Mouse (Mus musculus): ENCODE results near the gene Lsm6. TPM values are rescaled to one million over a fixed set of nuclear protein-coding genes. Genes with fewer than 3 reads are reported as not detected.
"Not testable (repeated sequence)": the region's sequence is repeated elsewhere in the genome, so short reads cannot be mapped to it uniquely, and the experiment has no call there.

Lsm6 gene
- polyA plus RNA-seq, 1 experiment from 2014 or later: 217 TPM

DNA sequence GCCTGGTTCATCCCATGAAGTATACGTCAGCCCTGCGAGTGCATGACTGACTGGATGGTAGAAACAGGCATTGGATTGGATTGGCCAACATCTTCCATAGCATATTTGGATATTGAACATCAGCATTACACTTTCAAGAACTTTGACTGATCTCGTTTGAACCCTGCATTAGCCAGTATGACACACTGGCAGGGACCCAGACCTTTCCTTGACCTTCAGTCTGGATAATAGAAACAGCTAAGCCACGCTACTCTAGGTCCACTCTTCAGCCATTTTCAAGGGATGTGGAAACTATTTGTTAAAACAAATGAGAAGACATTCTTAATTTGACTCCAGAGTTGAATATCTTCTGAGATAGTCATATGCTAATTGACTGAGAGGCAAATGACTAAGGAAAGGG, 3.6 kb upstream of the Lsm6 start:
- Histone ChIP-seq H3K9ac (no peak overlapping the region), H3K4me2 (no peak overlapping the region), H3K4me1 (peaks cover 4% of the 10 kb centered on the region; the same call in 1 of the 2 replicates), H3K27me3 (no peaks in the 10 kb centered on the region), H3K27ac (no peak overlapping the region), H3K36me3 (no peaks in the 10 kb centered on the region), H3K9me3 (no peaks in the 10 kb centered on the region), H3K4me3 (no peak overlapping the region)
- no peak for ATAC-seq (ENCODE audit: insufficient number of reproducible peaks, low FRiP score, low TSS enrichment, low read depth)
- 89% methylated on average over 4 of the region's 4 CpGs for WGBS

DNA sequence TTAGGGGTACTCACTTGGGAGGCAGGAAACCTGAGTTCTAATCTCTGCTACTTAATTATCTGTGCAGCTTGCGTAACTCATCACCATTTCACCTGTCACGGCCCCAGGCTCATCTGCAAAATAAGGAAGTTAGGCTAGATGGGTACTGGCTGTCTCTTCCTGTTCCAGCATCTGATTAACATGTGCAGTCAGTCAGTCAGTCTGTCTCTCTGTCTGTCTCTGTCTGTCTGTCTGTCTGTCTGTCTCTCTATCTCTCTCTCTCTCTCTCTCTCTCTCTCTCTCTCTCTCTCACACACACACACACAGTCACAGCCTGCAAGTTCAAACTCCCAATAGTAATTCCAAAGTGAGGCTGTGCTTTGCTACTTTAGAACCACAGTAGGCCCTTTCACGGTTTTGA, 967 bp downstream of the Lsm6 start:
- peaks cover 18% of the 10 kb centered on the region; the same call in 1 of the 2 replicates for H3K4me1 ChIP-seq
- H3K4me3 ChIP-seq: peak overlapping the region; percentile 77
- not testable (repeated sequence) for ATAC-seq (ENCODE audit: insufficient number of reproducible peaks, low FRiP score, low TSS enrichment, low read depth); H3K36me3 ChIP-seq; H3K9me3 ChIP-seq; H3K27me3 ChIP-seq
- peak overlapping the region; percentile 97; the same call in 1 of the 2 replicates for H3K27ac ChIP-seq
- peak overlapping the region; percentile 71 for H3K9ac ChIP-seq
- 39% methylated on average over 3 of the region's 3 CpGs for WGBS
- H3K4me2 ChIP-seq: peak overlapping the region; percentile 46

DNA sequence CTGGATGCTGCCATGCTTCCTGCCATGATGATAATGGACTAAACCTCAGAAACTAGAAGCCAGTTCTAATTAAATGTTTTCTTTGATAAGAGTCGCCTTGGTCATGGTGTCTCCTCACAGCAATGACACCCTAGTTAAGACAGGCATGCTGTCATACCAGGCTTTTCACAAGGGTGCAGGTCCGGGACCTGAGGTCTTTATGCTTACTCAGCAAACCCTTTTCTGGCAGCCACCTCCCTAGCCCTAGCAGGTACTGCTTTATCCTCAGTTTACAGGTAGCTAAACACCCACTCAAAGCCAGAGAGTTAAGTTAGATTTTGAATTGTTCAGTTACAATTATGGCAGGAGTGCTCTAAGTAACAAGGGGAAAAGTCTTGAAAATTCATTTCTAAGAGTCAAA, 6.2 kb downstream of the Lsm6 start:
- Histone ChIP-seq H3K4me3 (no peak overlapping the region), H3K9ac (no peak overlapping the region), H3K4me1 (peaks cover 15% of the 10 kb centered on the region; the same call in 1 of the 2 replicates), H3K27ac (no peak overlapping the region), H3K36me3 (peaks cover 30% of the 10 kb centered on the region), H3K9me3 (no peaks in the 10 kb centered on the region), H3K27me3 (no peaks in the 10 kb centered on the region), H3K4me2 (no peak overlapping the region)
- WGBS: 92% methylated on average over 2 of the region's 2 CpGs
- no peak for ATAC-seq (ENCODE audit: insufficient number of reproducible peaks, low FRiP score, low TSS enrichment, low read depth)

DNA sequence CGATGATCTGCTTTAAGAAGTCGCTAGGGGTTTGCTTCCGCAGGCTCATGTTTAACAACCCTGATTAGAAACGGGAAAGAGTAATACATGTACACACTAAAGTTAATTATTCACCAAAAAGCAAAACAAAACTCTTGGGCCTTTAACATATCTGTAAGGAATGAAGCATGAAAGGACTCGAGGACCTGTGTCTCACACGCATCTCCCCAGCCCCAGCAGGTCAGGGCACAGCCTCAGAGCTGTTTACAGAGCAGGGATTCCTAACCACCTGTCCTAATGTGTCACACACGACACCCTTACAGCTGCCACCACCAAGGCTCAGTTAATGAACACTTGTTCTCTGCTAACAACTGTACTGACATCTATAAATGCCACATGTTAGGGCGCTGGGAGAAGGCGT, 7.9 kb downstream of the Lsm6 start:
- Histone ChIP-seq H3K4me1 (peaks cover 3% of the 10 kb centered on the region; the same call in 1 of the 2 replicates), H3K4me3 (no peak overlapping the region), H3K9ac (no peak overlapping the region), H3K27ac (no peak overlapping the region), H3K4me2 (no peak overlapping the region), H3K36me3 (peaks cover 44% of the 10 kb centered on the region), H3K9me3 (no peaks in the 10 kb centered on the region), H3K27me3 (no peaks in the 10 kb centered on the region)
- 69% methylated on average over 9 of the region's 9 CpGs for WGBS
- ATAC-seq (ENCODE audit: insufficient number of reproducible peaks, low FRiP score, low TSS enrichment, low read depth): peak; percentile 48; the same call in 1 of the 2 replicates

DNA sequence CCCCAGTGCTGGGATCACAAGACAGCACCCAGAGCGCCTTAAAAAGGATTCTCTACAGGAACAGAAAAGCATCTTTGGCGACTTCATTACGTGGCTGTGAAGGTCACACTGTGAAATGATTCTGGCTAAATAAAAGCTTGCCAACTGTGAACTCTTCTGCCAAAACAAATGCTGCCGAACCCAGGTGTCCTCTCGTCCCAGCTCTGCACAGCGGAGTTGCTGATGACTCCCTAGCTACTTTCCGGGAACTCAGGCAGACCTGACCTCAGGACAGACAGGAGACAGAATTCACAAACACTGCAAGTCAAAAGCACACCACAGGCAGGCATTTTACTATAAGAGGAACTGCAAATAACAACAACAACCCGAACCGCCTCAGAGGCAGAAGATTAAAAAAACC, 8.5 kb downstream of the Lsm6 start:
- H3K4me2 ChIP-seq: no peak overlapping the region
- H3K4me1 ChIP-seq: peaks cover 3% of the 10 kb centered on the region; the same call in 1 of the 2 replicates
- no peak overlapping the region for H3K9ac ChIP-seq
- H3K9me3 ChIP-seq: no peaks in the 10 kb centered on the region
- 91% methylated on average over 9 of the region's 9 CpGs for WGBS
- no peak for ATAC-seq (ENCODE audit: insufficient number of reproducible peaks, low FRiP score, low TSS enrichment, low read depth)
- no peak overlapping the region for H3K27ac ChIP-seq
- H3K4me3 ChIP-seq: no peak overlapping the region
- peaks cover 48% of the 10 kb centered on the region for H3K36me3 ChIP-seq
- H3K27me3 ChIP-seq: no peaks in the 10 kb centered on the region

DNA sequence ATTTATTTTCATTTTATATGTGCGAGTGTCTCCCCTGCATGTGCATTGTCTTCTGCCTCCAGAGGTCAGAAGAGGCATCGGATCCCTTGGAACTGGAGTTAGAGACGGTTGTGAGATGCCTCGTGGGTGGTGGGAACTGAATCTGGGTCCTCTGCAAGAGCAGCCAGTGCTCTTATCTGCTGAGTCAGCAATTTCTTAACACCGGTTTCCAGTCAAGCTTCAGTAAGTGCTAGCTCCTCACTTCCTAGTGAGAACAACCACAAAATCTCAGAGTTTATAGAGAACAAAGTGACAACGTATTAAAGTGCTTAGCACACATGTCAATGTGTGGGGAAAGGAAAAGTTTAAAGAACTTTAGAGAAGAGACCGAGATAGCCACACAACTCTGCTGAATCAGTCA, 9.2 kb downstream of the Lsm6 start:
- no peak for ATAC-seq (ENCODE audit: insufficient number of reproducible peaks, low FRiP score, low TSS enrichment, low read depth)
- Histone ChIP-seq H3K36me3 (peaks cover 55% of the 10 kb centered on the region), H3K27me3 (no peaks in the 10 kb centered on the region), H3K4me2 (no peak overlapping the region), H3K4me3 (no peak overlapping the region), H3K9me3 (no peaks in the 10 kb centered on the region), H3K9ac (no peak overlapping the region), H3K4me1 (no peaks in the 10 kb centered on the region), H3K27ac (no peak overlapping the region)
- 91% methylated on average over 7 of the region's 7 CpGs for WGBS

DNA sequence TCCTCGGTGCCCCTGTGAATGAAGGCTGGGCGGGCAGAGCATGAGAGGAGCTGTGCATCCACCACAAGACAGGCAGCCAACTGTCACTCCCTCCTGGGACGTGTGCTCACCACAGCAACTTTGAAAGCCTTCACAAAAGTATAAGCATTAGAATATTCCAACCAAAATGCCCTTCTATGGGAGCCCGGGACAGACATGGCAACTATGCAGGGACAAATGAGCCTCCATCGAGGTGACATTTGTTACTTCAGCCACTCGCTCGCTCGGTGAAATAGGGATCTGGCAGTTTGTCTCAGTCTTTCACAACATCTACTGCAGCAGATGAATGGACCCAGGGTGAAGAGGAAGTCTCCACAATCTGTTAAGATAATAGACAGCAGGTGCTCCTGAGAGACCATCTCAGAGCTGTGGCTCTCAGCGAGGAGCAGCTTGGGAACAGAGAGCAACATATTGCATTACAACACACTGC, 10.7 kb downstream of the Lsm6 start:
- no peak overlapping the region for H3K4me2 ChIP-seq
- 85% methylated on average over 9 of the region's 9 CpGs for WGBS
- no peaks in the 10 kb centered on the region for H3K27me3 ChIP-seq
- H3K4me1 ChIP-seq: no peaks in the 10 kb centered on the region
- H3K36me3 ChIP-seq: peaks cover 69% of the 10 kb centered on the region
- no peak for ATAC-seq (ENCODE audit: insufficient number of reproducible peaks, low FRiP score, low TSS enrichment, low read depth)
- H3K4me3 ChIP-seq: no peak overlapping the region
- no peaks in the 10 kb centered on the region for H3K9me3 ChIP-seq
- no peak overlapping the region for H3K27ac ChIP-seq
- H3K9ac ChIP-seq: no peak overlapping the region

DNA sequence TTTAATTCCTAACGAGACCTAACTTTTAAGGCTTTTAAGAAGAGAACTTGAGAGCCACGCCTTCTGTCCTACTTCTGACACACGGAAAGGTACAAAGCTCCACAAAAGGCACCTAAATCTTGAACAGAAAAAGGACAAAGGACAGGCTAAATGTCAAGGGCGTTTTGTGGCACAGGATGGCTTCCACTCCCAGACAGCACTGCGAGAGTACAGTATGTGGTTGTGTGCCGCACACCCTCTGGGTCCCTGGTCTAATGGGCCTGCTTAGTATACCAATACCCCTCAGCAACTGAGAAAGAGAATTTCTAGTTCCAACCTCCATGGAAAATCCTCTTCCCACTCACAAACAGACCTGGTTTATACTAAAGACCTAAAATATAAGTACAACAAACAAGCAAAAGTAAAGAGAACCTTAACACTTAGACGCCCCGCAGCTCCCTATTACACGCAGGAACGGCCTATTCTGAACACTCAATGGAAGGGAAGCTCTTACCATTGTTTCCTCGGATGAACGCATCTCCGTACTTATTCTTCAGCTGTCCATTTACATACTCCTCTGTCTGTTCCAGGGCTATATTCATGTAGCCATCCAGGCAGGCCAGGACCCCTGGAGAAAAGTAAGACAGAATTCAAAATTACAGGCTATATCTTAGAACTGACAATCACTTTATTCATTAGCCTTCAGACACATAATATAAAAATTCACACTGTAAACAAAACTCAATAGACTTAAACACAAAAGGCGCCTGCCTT, 11.3 kb downstream of the Lsm6 start:
- Histone ChIP-seq H3K4me2 (no peak overlapping the region), H3K9ac (no peak overlapping the region), H3K4me1 (no peaks in the 10 kb centered on the region), H3K36me3 (peaks cover 75% of the 10 kb centered on the region), H3K4me3 (no peak overlapping the region), H3K27ac (no peak overlapping the region), H3K9me3 (no peaks in the 10 kb centered on the region), H3K27me3 (no peaks in the 10 kb centered on the region)
- ATAC-seq (ENCODE audit: insufficient number of reproducible peaks, low FRiP score, low TSS enrichment, low read depth): no peak
- 94% methylated on average over 14 of the region's 14 CpGs for WGBS

DNA sequence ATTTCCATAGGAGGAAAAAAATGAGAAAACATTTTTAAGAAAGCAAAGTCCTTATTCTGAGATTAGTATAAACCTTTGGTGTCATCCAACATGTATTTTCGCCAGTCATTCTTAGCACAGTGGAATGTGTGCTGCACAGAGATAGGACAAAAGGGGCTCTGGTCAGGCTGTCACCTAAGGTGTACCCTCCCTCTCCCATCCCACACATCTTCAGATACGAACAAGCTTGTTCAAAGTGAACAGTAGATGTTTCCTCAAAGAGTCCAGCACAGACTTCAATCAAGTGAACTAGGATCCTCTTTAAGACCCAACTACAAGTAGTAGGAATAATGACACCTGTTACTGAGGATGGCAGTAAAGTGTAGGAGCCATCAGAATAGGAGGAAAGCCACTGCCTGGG, 12.1 kb downstream of the Lsm6 start:
- Histone ChIP-seq H3K4me1 (no peaks in the 10 kb centered on the region), H3K36me3 (peaks cover 76% of the 10 kb centered on the region), H3K27me3 (no peaks in the 10 kb centered on the region), H3K9ac (no peak overlapping the region), H3K4me3 (no peak overlapping the region), H3K4me2 (no peak overlapping the region), H3K9me3 (no peaks in the 10 kb centered on the region), H3K27ac (no peak overlapping the region; the same call in 1 of the 2 replicates)
- no peak for ATAC-seq (ENCODE audit: insufficient number of reproducible peaks, low FRiP score, low TSS enrichment, low read depth)
- WGBS: 87% methylated on average over 2 of the region's 2 CpGs

DNA sequence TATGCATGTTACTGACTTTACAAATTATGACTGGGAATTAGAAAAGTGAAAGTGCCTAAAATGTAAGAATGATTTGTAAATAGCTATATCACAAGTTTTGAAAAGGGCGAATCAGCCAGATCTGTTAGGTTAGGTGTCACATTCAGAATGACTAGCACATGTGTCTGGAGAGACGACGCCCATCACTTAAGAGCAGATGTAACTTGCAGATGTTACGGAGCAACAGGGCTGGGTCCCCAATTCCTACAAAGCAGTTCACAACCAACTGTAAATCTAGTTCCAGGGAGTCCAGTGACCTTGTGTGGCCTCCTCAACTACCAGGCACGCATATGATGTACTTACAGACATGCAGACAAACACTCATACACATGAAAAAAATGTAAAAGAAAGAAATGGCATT, 12.5 kb downstream of the Lsm6 start:
- no peak overlapping the region for H3K4me3 ChIP-seq
- H3K36me3 ChIP-seq: peaks cover 79% of the 10 kb centered on the region
- ATAC-seq (ENCODE audit: insufficient number of reproducible peaks, low FRiP score, low TSS enrichment, low read depth): no peak
- H3K9me3 ChIP-seq: no peaks in the 10 kb centered on the region
- no peak overlapping the region for H3K4me2 ChIP-seq
- H3K9ac ChIP-seq: no peak overlapping the region
- WGBS: 86% methylated on average over 5 of the region's 5 CpGs
- no peak overlapping the region for H3K27ac ChIP-seq
- H3K4me1 ChIP-seq: no peaks in the 10 kb centered on the region
- no peaks in the 10 kb centered on the region for H3K27me3 ChIP-seq

DNA sequence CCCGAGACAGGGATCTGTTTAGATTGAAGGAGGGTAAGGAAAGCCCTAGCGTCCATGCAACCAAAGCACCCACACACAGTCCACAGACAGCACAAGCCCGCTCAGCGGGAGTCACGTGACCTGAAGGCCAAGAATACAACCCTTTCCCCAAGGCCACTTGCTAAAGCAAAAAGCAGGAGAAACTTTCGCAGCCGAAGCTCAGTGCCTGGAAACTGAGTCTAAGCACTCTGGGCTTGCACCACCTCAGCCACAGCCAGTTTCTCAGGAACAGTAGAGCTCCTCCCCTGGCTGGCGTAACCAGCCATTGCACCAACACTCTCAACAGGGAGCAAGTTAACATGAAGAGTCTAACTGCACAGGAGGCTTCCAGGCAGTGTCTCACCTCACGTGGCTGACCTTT, 13.7 kb downstream of the Lsm6 start:
- no peak overlapping the region for H3K4me2 ChIP-seq
- no peak overlapping the region for H3K4me3 ChIP-seq
- no peaks in the 10 kb centered on the region for H3K4me1 ChIP-seq
- 89% methylated on average over 9 of the region's 9 CpGs for WGBS
- peaks cover 76% of the 10 kb centered on the region for H3K36me3 ChIP-seq
- no peaks in the 10 kb centered on the region for H3K27me3 ChIP-seq
- H3K27ac ChIP-seq: no peak overlapping the region
- ATAC-seq (ENCODE audit: insufficient number of reproducible peaks, low FRiP score, low TSS enrichment, low read depth): no peak
- H3K9ac ChIP-seq: no peak overlapping the region
- no peaks in the 10 kb centered on the region for H3K9me3 ChIP-seq

DNA sequence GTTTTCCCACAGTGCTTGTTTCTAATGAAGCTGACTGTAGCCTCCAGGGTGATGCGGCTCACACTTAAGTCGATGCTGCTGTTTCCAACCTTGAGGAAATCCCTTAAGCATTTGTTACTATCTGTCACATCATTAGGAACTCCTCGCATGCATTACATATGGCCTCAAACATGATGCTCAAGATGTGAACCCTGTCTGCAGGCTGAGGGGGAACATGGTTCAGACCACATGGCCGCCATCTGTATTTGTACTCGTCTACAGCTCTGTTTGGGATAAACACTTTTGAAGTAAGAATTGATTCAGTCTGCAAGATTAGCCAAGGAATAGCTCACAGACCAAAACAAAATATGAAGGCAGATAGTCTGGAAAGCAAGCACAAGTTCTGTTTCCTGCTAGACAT, 14.9 kb downstream of the Lsm6 start:
- ATAC-seq (ENCODE audit: insufficient number of reproducible peaks, low FRiP score, low TSS enrichment, low read depth): no peak
- H3K36me3 ChIP-seq: peaks cover 68% of the 10 kb centered on the region

More for the DNA sequence above, 14.9 kb downstream of the Lsm6 start:
- H3K9ac ChIP-seq: no peak overlapping the region
- H3K27me3 ChIP-seq: no peaks in the 10 kb centered on the region
- no peak overlapping the region for H3K4me2 ChIP-seq
- H3K4me1 ChIP-seq: no peaks in the 10 kb centered on the region
- WGBS: 80% methylated on average over 5 of the region's 5 CpGs
- H3K27ac ChIP-seq: no peak overlapping the region
- H3K4me3 ChIP-seq: no peak overlapping the region
- H3K9me3 ChIP-seq: no peaks in the 10 kb centered on the region
